Mouse (Mus musculus) heart, adult 2 months (tissue): ENCODE data around the gene Otogl. TPM values are rescaled to one million over a fixed set of nuclear protein-coding genes. Genes with fewer than 3 reads are reported as not detected.

Source experiments
- DNase-seq, 2 experiments: peaks; one replicate each; pipeline ENCODE4 v3.0.0; 2021
- H3K27ac ChIP-seq: fragments of 200-600 bp; 2 replicates; pipeline ENCODE4 v1.8.1; 2022
- H3K27me3 ChIP-seq: fragments of 200-500 bp; 2 replicates; pipeline ENCODE4 v1.6.1; 2012; ENCODE audit warnings: mild to moderate bottlenecking, low read length, inconsistent platforms, mixed read lengths; ENCODE audit not compliant: control insufficient read depth, insufficient read depth
- H3K36me3 ChIP-seq: fragments of 200-500 bp; 2 replicates; pipeline ENCODE4 v1.6.1; 2012; ENCODE audit warnings: low read length, inconsistent platforms; ENCODE audit not compliant: control insufficient read depth, insufficient read depth
- H3K4me1 ChIP-seq: fragments of 200-500 bp; 2 replicates; pipeline ENCODE4 v1.6.1; 2011; ENCODE audit warnings: low read length; ENCODE audit not compliant: control insufficient read depth, insufficient read depth
- H3K4me3 ChIP-seq: fragments of 200-600 bp; 2 replicates; pipeline ENCODE4 v1.8.1; 2022
- H3K79me2 ChIP-seq: fragments of 200-500 bp; replicated peaks from 2 replicates; pipeline ENCODE4 v1.6.1; 2012; ENCODE audit warnings: mild to moderate bottlenecking, inconsistent platforms, low read length, moderate library complexity, mixed read lengths; ENCODE audit not compliant: control insufficient read depth, insufficient read depth
- H3K9ac ChIP-seq: fragments of 200-500 bp; 2 replicates; pipeline ENCODE4 v1.6.1; 2012; ENCODE audit warnings: low read depth, mild to moderate bottlenecking, control low read depth, inconsistent platforms, low read length, mixed read lengths
- CTCF ChIP-seq: fragments of 200-600 bp; IDR thresholded peaks from 2 replicates; pipeline ENCODE4 v1.8.1; 2022; ENCODE audit warnings: antibody characterized with exemption, mild to moderate bottlenecking, moderate library complexity
- EP300 ChIP-seq: fragments of 200-500 bp; IDR thresholded peaks from 2 replicates; pipeline ENCODE4 v1.6.1; 2011; ENCODE audit warnings: low read depth, low read length, control low read depth; ENCODE audit not compliant: insufficient read depth
- POLR2A ChIP-seq: fragments of 200-500 bp; IDR thresholded peaks from 2 replicates; pipeline ENCODE4 v1.6.1; 2011; ENCODE audit warnings: mild to moderate bottlenecking, low read depth, low read length, control low read depth; ENCODE audit not compliant: insufficient read depth
- WGBS: fragments of 180-500 bp; shearing (Covaris S2); methylation state at CpG from one replicate; pipeline ENCODE4 v1.1.7; 2018; 5-methylcytosine and 5-hydroxymethylcytosine counted together
- intact Hi-C: fragments of 180-260 bp; cut with DNase I; formaldehyde crosslinking; loops from one replicate; pipeline ENCODE4 v1.15.1; 2025
- long read RNA-seq: library from polyadenylated mRNA; stranded (forward); transcript quantifications from one replicate; pipeline ENCODE4 v2.0.0, GENCODE M21; 2021
- polyA plus RNA-seq: library from polyadenylated mRNA; depleted of rRNA; stranded (reverse); fragments of >200 nt; gene quantifications from 2 replicates; pipeline ENCODE4 v1.2.3, GENCODE M21; 2012; rRNA removed
- total RNA-seq, 2 experiments: library from RNA; stranded (reverse); gene quantifications; 2 replicates each; pipeline ENCODE4 v1.2.3; 2021

Gene Otogl
- under 1 TPM in 1 of 2 experiments, not detected in 1; 0.07 TPM for total RNA-seq
- 0.02 and 0.09 TPM in 2 replicates for polyA plus RNA-seq
- long read RNA-seq: 0 reads

DNA sequence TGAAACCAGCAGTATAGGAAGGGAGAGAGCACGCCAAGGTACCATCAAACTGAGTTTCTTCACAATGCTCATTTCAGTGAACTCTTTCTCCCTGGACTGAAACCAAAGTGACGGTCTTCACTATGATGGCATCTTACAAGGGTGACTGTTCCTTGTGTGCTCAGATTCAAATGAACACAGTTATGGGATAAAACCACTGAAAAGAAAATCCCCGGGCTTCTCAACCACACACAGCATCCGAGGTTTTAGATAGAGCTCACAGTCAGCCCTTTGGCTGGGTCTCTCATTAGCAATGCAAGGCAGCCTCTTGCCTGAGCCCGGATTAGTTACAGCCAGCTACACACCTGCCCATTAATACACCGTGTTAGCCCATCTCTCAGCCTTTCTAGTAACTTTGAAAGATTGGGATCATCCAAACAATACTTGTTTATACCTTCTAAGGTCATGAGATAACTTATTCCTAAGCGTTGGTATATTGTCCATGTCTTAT lies at the start of gene Otogl:
Gene Otogl (minus strand): TSS at position 51 of the 490 bp plus-strand sequence.
- DNase-seq: no peak
- no peak within 1 kb of the TSS for H3K27ac ChIP-seq
- no peak within 1 kb of the TSS for H3K4me3 ChIP-seq
- H3K4me1 ChIP-seq: no peaks in the 10 kb centered on the region
- H3K27me3 ChIP-seq: no peaks in the 10 kb centered on the region
- TF ChIP-seq CTCF: no peak
- no peak for TF ChIP-seq EP300
- TF ChIP-seq POLR2A: no peak
- no peaks in the 10 kb centered on the region for H3K36me3 ChIP-seq
- intact Hi-C loops: no loop called here
- H3K9ac ChIP-seq: no peak within 1 kb of the TSS
- WGBS: 62% methylated on average over 7 of the region's 7 CpGs
- H3K79me2 ChIP-seq: no peaks in the 10 kb centered on the region

- TF ChIP-seq POLR2A (no peak), EP300 (no peak), CTCF (no peak)
- intact Hi-C loops: no loop called here
- Histone ChIP-seq H3K36me3 (no peaks in the 10 kb centered on the region), H3K4me1 (no peaks in the 10 kb centered on the region; the same call in 1 of the 2 replicates), H3K79me2 (no peaks in the 10 kb centered on the region), H3K9ac (no peak overlapping the region), H3K27ac (no peak overlapping the region), H3K27me3 (no peaks in the 10 kb centered on the region), H3K4me3 (no peak overlapping the region)
- DNase-seq: no peak
- WGBS: 79% methylated on average over 5 of the region's 5 CpGs
These were observed 44.7 kb upstream of the Otogl start for GRCm38 (mm10) chr10:107956588-107956987.

- intact Hi-C loops: no loop called here
- Histone ChIP-seq H3K4me1 (no peaks in the 10 kb centered on the region; the same call in 1 of the 2 replicates), H3K27ac (no peak overlapping the region), H3K4me3 (no peak overlapping the region), H3K79me2 (no peaks in the 10 kb centered on the region), H3K36me3 (no peaks in the 10 kb centered on the region), H3K9ac (no peak overlapping the region), H3K27me3 (no peaks in the 10 kb centered on the region)
- DNase-seq: peak in 1 of 2 experiments; percentile 19
- 48% methylated on average over 6 of the region's 6 CpGs for WGBS
- no peak for TF ChIP-seq POLR2A
- no peak for TF ChIP-seq EP300
- TF ChIP-seq CTCF: no peak
These were observed 42.5 kb upstream of the Otogl start for GRCm38 (mm10) chr10:107954444-107954843.

GRCm38 (mm10) chr10:107951596-107951995 lies 39.7 kb upstream of the Otogl start:
- intact Hi-C loops: no loop called here
- WGBS: 66% methylated on average over 6 of the region's 6 CpGs
- H3K79me2 ChIP-seq: no peaks in the 10 kb centered on the region
- H3K27ac ChIP-seq: no peak overlapping the region
- H3K4me1 ChIP-seq: no peaks in the 10 kb centered on the region
- no peak overlapping the region for H3K4me3 ChIP-seq
- TF ChIP-seq POLR2A: no peak
- TF ChIP-seq CTCF: no peak
- no peak for TF ChIP-seq EP300
- H3K36me3 ChIP-seq: no peaks in the 10 kb centered on the region
- H3K9ac ChIP-seq: no peak overlapping the region
- DNase-seq: no peak
- no peaks in the 10 kb centered on the region for H3K27me3 ChIP-seq

GRCm38 (mm10) chr10:107949945-107950344 lies 38.0 kb upstream of the Otogl start:
- 89% methylated on average over 5 of the region's 5 CpGs for WGBS
- Histone ChIP-seq H3K27me3 (no peaks in the 10 kb centered on the region), H3K27ac (no peak overlapping the region), H3K9ac (no peak overlapping the region), H3K36me3 (no peaks in the 10 kb centered on the region), H3K4me3 (no peak overlapping the region), H3K4me1 (no peaks in the 10 kb centered on the region), H3K79me2 (no peaks in the 10 kb centered on the region)
- intact Hi-C loops: no loop called here
- DNase-seq: no peak
- TF ChIP-seq CTCF (peak; percentile 35), EP300 (no peak)

DNA sequence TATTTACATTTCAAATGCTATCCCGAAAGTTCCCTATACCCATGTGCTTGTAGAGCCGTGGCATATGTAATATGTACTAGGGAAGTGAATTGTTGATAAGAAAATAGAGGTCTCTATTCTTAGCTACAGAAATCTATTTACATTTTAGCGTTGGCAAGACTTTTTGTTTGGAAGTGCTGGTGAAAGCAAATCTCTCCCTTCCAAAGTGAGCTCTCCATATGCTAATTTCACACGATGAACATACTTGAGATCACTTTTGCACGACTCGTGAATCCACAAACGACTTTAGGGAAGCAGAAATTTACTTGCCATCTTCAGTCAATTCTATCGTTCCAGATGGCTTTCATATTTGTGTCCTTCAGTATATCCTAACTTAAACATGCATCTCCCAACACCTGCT lies 36.7 kb upstream of the Otogl start:
- Histone ChIP-seq H3K27ac (no peak overlapping the region), H3K9ac (no peak overlapping the region), H3K4me1 (no peaks in the 10 kb centered on the region), H3K36me3 (no peaks in the 10 kb centered on the region), H3K79me2 (no peaks in the 10 kb centered on the region), H3K27me3 (no peaks in the 10 kb centered on the region), H3K4me3 (no peak overlapping the region)
- DNase-seq: no peak
- intact Hi-C loops: no loop called here
- TF ChIP-seq POLR2A (no peak), CTCF (no peak), EP300 (no peak)
- WGBS: 44% methylated on average over 8 of the region's 8 CpGs

DNA sequence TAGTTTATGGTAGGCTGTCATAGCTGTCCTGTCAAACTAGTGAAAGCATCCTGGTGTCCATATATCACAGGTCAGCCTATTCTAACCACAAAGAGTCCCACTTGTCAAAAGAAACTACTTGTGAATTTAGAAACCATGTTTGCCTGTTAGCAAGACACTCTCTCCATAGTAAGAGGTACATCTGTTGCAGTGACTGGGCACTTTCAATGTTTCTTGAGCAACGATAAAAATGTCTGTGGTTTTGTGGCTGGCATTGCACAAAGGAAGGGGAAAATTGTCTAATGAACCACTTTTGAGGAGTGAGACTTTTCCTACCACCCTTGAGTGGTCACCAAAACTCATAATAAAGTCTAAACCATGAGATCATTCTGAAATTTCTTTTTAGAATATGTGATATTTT lies 36.1 kb upstream of the Otogl start:
- no peak overlapping the region for H3K4me3 ChIP-seq
- no peaks in the 10 kb centered on the region for H3K4me1 ChIP-seq
- no peaks in the 10 kb centered on the region for H3K79me2 ChIP-seq
- no peak for DNase-seq
- intact Hi-C loops: no loop called here
- WGBS: 63% methylated on average over 1 of the region's 1 CpGs
- TF ChIP-seq POLR2A (no peak), EP300 (no peak), CTCF (no peak)
- no peak overlapping the region for H3K9ac ChIP-seq
- no peaks in the 10 kb centered on the region for H3K36me3 ChIP-seq
- no peaks in the 10 kb centered on the region for H3K27me3 ChIP-seq
- H3K27ac ChIP-seq: no peak overlapping the region
